13 mouse cellular contexts compared by ENCODE assay signal in the genomic region with DNA sequence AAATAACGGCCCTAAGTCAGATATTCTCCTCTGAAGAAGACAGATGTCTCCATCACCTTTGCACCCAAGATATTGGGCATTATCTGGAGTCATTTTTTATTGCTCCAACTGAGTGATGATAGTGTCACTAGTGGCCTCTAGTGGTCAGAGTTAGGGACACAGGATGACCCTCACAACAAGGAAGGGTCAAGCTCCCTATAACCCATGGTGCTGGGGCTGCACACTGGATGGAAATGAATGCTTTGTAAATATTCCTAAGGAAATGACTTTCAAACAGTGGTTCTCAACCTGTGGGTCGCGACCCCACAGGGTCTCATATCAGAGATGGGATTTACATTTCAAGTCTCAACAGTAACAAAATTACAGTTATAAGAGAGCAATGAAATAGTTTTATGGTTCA. TPM values are rescaled to one million over a fixed set of nuclear protein-coding genes. Genes with fewer than 3 reads are reported as not detected.
DNase-seq lines count a peak whose midpoint lies in the region; ATAC-seq and TF ChIP-seq lines count a peak whose summit lies in the region.
"Had no signal": no experiment of that assay in that cellular context is flagged by ENCODE, and none has a peak within 500 bp of the region (broad histone marks: within the 10 kb centered on the region; RNA-seq: fewer than 3 reads in every experiment).

No protein-coding gene starts in this region.

- no peak for TF ChIP-seq POLR2A in bone marrow, adult 2 months (IDR thresholded peaks at IDR 0.05; ENCODE audit: borderline replicate concordance, control insufficient read depth, low read depth, low read length)

- H3K4me1 ChIP-seq in liver, embryonic 14.5 days (replicated peaks; ENCODE audit: control insufficient read depth in 2 of 2, insufficient read depth in 2 of 2, low read length in 1 of 2), result peaks cover 0 to 6% of the 10 kb centered on the region in 2 experiments; a peak in 1 of 4 replicates
- peaks cover 23% of the 10 kb centered on the region for H3K4me1 ChIP-seq in liver, embryonic 12.5 days
- H3K4me1 ChIP-seq in bone marrow, adult 2 months (ENCODE audit: control insufficient read depth, insufficient read depth, low read length), result peaks cover 1% of the 10 kb centered on the region; the same call in 1 of the 2 replicates
- H3K4me1 ChIP-seq: hindbrain, embryonic 12.5 days had no signal

- H3K27ac ChIP-seq in liver, embryonic 14.5 days, result no peak overlapping the region
- H3K27ac ChIP-seq in liver, embryonic 12.5 days, result no peak overlapping the region
- H3K27ac ChIP-seq in bone marrow, adult 2 months (ENCODE audit: control insufficient read depth, insufficient read depth, low read depth, low read length, poor library complexity), result no peak overlapping the region
- H3K27ac ChIP-seq: embryonic facial prominence, embryonic 15.5 days; hindbrain, embryonic 12.5 days had no signal

- no peaks in the 10 kb centered on the region for H3K36me3 ChIP-seq in liver, embryonic 14.5 days (replicated peaks; ENCODE audit: control insufficient read depth, insufficient read depth, low read depth)
- H3K36me3 ChIP-seq in liver, embryonic 12.5 days, result no peaks in the 10 kb centered on the region
- H3K36me3 ChIP-seq: embryonic facial prominence, embryonic 15.5 days; hindbrain, embryonic 12.5 days had no signal

- H3K4me2 ChIP-seq in liver, embryonic 14.5 days (ENCODE audit: low read depth), result no peak overlapping the region
- no peak overlapping the region for H3K4me2 ChIP-seq in liver, embryonic 12.5 days
- H3K4me2 ChIP-seq: embryonic facial prominence, embryonic 15.5 days; hindbrain, embryonic 12.5 days had no signal

- peak; percentile 51 for TF ChIP-seq CTCF in liver, embryonic 14.5 days (IDR thresholded peaks at IDR 0.05; ENCODE audit: low read depth)
- TF ChIP-seq CTCF in bone marrow, adult 2 months (IDR thresholded peaks at IDR 0.05; ENCODE audit: control insufficient read depth, insufficient read depth, low read length), result peak; percentile 26; the same call in 1 of the 2 replicates

- ATAC-seq in liver, embryonic 14.5 days (ENCODE audit: insufficient read depth), result no peak
- ATAC-seq in liver, embryonic 12.5 days, result no peak
- no peak for ATAC-seq in megakaryocyte-erythroid progenitor cell, adult 5-6 weeks (replicated peaks; ENCODE audit: low FRiP score, low TSS enrichment, poor library complexity, severe bottlenecking)

- DNase-seq in embryo, embryonic 10.5 days (ENCODE audit: low spot score), result peak; percentile 42
- DNase-seq in embryo, embryonic 11 days, result no peak
- DNase-seq in liver, embryonic 14.5 days (ENCODE audit: low read depth in 3 of 3, low spot score in 3 of 3), result no peak
- peak; percentile 36 for DNase-seq in retina, postnatal 1 day
- DNase-seq in right cerebral cortex, postnatal 14 days, result no peak
- DNase-seq: right cerebral cortex, adult 18-20 months; thymus, adult 18-20 months had no signal

- no peaks in the 10 kb centered on the region for H3K9me3 ChIP-seq in liver, embryonic 14.5 days (ENCODE audit: control insufficient read depth, low read length)
- 0 out of 2 replicates have a peak, but pooled peaks cover 4% of the 10 kb centered on the region for H3K9me3 ChIP-seq in liver, embryonic 12.5 days (replicated peaks)
- H3K9me3 ChIP-seq: embryonic facial prominence, embryonic 15.5 days; hindbrain, embryonic 12.5 days had no signal

- no peaks in the 10 kb centered on the region for H3K27me3 ChIP-seq in liver, embryonic 14.5 days (ENCODE audit: control insufficient read depth, insufficient read depth, low read length)
- H3K27me3 ChIP-seq in liver, embryonic 12.5 days (replicated peaks), result 0 out of 2 replicates have a peak, but pooled peaks cover 4% of the 10 kb centered on the region
- H3K27me3 ChIP-seq: embryonic facial prominence, embryonic 15.5 days had no signal

- TF ChIP-seq EP300 in liver, embryonic 14.5 days (IDR thresholded peaks at IDR 0.05; ENCODE audit: low read depth), result no peak

- H3K9ac ChIP-seq in liver, embryonic 14.5 days (replicated peaks), result no peak overlapping the region
- no peak overlapping the region for H3K9ac ChIP-seq in liver, embryonic 12.5 days
- H3K9ac ChIP-seq: embryonic facial prominence, embryonic 15.5 days; hindbrain, embryonic 12.5 days had no signal

- 56% methylated on average over 3 of the region's 3 CpGs for WGBS in liver, embryonic 14.5 days (ENCODE audit: insufficient replicate concordance)
- WGBS in liver, embryonic 12.5 days (ENCODE audit: insufficient replicate concordance), result 48% methylated on average over 3 of the region's 3 CpGs
- WGBS in bone marrow, adult 2 months, result 75% methylated on average over 3 of the region's 3 CpGs

- no peak overlapping the region for H3K4me3 ChIP-seq in liver, embryonic 14.5 days (ENCODE audit: insufficient read depth in 1 of 2, low read depth in 2 of 2, low read length in 2 of 2)
- H3K4me3 ChIP-seq in liver, embryonic 12.5 days, result no peak overlapping the region
- H3K4me3 ChIP-seq in bone marrow, adult 2 months (replicated peaks; ENCODE audit: control insufficient read depth, low read depth, low read length), result no peak overlapping the region
- H3K4me3 ChIP-seq: embryonic facial prominence, embryonic 15.5 days; hindbrain, embryonic 12.5 days had no signal

RNA-seq across cellular contexts. Expression of a gene that starts 31.7 kb away (rescaled TPM):
- 1.0 and 1.2 TPM in 2 replicates for polyA plus RNA-seq in liver, embryonic 14.5 days (2012; rRNA removed)
- 1.2 and 2.3 TPM in 2 replicates for polyA plus RNA-seq in liver, embryonic 14.5 days (2014; fragmentation: Nextera tagmentation; extraction: Ambion mirVana)
- 0.19 and 0.30 TPM in 2 replicates for polyA plus RNA-seq in liver, embryonic 12.5 days (2016; fragmentation: Nextera tagmentation; extraction: Ambion mirVana)
- polyA plus RNA-seq in bone marrow, adult 2 months (2011; ENCODE audit: insufficient read depth, insufficient read length, low replicate concordance, missing spikeins), result not detected in 2 replicates
- total RNA-seq in megakaryocyte-erythroid progenitor cell, adult 5-6 weeks (2014; fragmentation: Nextera tagmentation), result not detected in 2 replicates
- not detected in 2 replicates for total RNA-seq in megakaryocyte-erythroid progenitor cell, adult 5-6 weeks (2017)
- total RNA-seq: gastrocnemius, adult 8-10 months had no signal

Comparison
In these comparisons a context has a peak if more than half of its experiments do, and no peak if none do; other contexts are left out.
1. DNase-seq: peak in embryo, embryonic 10.5 days (single experiment) and retina, postnatal 1 day (single experiment); none in embryo, embryonic 11 days (single experiment), liver, embryonic 14.5 days (0 of 3) and right cerebral cortex, postnatal 14 days (single experiment).